Mouse (Mus musculus) macrophage (primary cell): ENCODE data around the gene Aqr. TPM values are rescaled to one million over a fixed set of nuclear protein-coding genes. Genes with fewer than 3 reads are reported as not detected.

ENCODE experiments used
- H3K27ac ChIP-seq: fragments of 350-480 bp; formaldehyde crosslinking; 2 replicates; pipeline ENCODE4 v1.9.0; 2021
- H3K36me3 ChIP-seq: fragments of 350-480 bp; formaldehyde crosslinking; 2 replicates; pipeline ENCODE4 v1.9.0; 2021; ENCODE audit errors: inconsistent target
- H3K4me3 ChIP-seq: fragments of 350-480 bp; formaldehyde crosslinking; 2 replicates; pipeline ENCODE4 v1.9.0; 2021; ENCODE audit errors: inconsistent target
- H3K79me2 ChIP-seq: fragments of 350-480 bp; formaldehyde crosslinking; 2 replicates; pipeline ENCODE4 v1.9.0; 2021; ENCODE audit errors: inconsistent target
- WGBS: methylation state at CpG from one replicate; pipeline ENCODE4 v1.1.7; 2026; ENCODE audit warnings: inconsistent platforms; ENCODE audit not compliant: missing documents; 5-methylcytosine and 5-hydroxymethylcytosine counted together
- polyA plus RNA-seq: library from polyadenylated mRNA; stranded (reverse); fragments of 250-400 nt; gene quantifications from 3 replicates; pipeline ENCODE4 v1.2.4, GENCODE M21; 2018; ENCODE audit warnings: inconsistent platforms

The Aqr gene
- polyA plus RNA-seq, 1 experiment from 2014 or later, result 41.1 TPM

DNA sequence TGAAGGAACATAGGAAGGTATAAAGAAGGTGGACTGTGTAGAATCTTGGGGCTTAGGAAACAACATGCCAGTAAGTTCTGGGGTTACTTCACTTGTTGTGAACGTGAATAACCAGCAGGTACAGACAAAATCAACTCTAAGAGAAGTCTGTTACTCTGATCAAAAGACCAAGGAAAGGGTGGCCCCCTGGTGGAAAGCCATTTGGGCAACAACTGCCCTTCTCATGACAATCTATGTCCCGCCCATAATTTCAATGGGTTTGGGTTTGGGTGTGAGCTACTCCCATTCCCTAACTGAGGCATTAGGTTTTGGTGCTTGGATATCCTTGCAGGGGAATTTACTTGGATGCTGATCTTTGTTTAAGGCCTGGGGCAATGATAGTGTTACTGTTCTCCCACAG, 122.8 kb downstream of the Aqr start:
- 59% methylated on average over 2 of the region's 2 CpGs for WGBS

DNA sequence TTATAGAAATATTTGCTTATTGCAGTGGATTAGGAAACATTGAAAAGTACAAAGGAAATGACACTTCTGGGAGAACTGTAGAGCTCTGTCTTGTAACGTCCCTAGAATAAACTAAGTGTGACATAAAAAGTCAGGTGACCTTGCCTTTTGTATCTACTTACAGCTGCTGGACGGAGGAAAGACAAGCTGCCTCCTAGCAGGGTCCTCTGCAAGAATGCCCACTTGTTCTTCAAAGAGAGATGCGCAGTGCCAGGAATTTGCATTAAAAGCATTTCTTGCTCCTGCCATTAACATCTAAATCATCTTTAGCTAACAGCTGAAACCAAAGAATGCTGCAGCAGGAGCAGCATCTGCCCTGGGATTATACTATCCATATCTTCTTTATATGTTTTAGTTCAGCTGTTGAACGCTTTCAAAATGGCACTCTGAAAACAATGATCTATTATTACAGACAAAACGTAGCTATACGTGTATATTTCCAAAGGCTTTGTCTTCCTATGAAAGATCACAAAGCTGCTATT, 126.7 kb downstream of the Aqr start:
- no peaks in the 10 kb centered on the region for H3K79me2 ChIP-seq
- 81% methylated on average over 6 of the region's 6 CpGs for WGBS
- no peak overlapping the region for H3K27ac ChIP-seq

More for the DNA sequence above, 122.8 kb downstream of the Aqr start:
- Histone ChIP-seq H3K4me3 (no peak overlapping the region), H3K79me2 (no peaks in the 10 kb centered on the region), H3K27ac (no peak overlapping the region), H3K36me3 (no peaks in the 10 kb centered on the region)

GRCm38 (mm10) chr2:114059608-114060007, 127.2 kb downstream of the Aqr start:
- Histone ChIP-seq H3K27ac (no peak overlapping the region), H3K4me3 (no peak overlapping the region), H3K36me3 (no peaks in the 10 kb centered on the region), H3K79me2 (no peaks in the 10 kb centered on the region)
- WGBS, result 78% methylated on average over 1 of the region's 1 CpGs

More for the DNA sequence above, 126.7 kb downstream of the Aqr start:
- Histone ChIP-seq H3K36me3 (no peaks in the 10 kb centered on the region), H3K4me3 (no peak overlapping the region)

- Histone ChIP-seq H3K79me2 (no peaks in the 10 kb centered on the region), H3K27ac (no peak overlapping the region), H3K36me3 (no peaks in the 10 kb centered on the region), H3K4me3 (no peak overlapping the region)
- WGBS, result 95% methylated on average over 10 of the region's 10 CpGs
Observed at GRCm38 (mm10) chr2:114058226-114058796, 128.5 kb downstream of the Aqr start.

DNA sequence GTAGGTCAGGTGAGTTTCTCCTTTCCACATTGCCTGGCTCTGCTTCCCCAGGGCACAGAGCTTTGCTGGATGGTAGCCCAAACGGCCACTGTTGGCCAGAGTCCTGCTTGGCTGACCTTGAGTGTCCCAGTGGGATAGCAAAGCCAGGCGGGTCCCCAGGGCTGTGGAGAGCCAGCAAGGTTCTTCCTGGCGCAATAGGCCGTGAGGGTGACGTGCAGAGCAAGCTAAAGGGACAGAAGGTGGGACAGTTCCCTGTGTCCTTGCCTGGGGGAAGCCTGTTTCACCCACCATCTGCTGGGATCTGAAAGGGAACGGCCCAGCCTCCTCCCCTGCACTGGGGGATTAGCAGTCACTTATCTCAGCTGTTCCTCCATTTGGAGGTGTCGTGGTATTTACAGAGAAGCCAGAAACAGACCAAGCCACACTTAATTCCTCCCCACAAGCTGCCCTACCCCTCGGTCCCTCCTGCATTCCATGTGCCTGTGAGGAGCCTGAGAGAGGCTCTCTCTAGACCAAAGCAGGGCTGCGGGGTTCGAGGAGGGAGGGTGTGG, 129.4 kb downstream of the Aqr start:
- Histone ChIP-seq H3K79me2 (no peaks in the 10 kb centered on the region), H3K36me3 (no peaks in the 10 kb centered on the region), H3K27ac (no peak overlapping the region), H3K4me3 (no peak overlapping the region)
- WGBS, result 46% methylated on average over 9 of the region's 10 CpGs

DNA sequence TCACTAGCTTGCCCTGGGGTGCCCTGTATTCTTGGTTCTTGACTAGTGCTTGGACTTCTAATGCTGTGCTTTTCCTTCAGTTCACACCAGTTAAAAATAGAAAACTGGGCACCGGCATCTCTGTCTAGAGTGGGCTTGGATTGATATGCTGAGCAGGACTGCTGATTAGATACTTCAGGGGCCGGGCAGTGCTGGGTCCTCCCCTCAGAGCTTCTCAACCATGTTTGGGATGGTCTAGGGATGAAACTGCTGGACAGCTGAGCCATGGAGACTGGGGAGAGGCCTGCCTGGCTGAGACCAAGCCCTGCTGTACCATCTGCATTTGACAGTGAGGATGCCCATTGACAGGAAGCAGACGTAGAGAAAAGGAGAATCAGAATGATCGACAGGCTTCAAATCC, 132.7 kb downstream of the Aqr start:
- Histone ChIP-seq H3K79me2 (no peaks in the 10 kb centered on the region), H3K27ac (no peak overlapping the region), H3K36me3 (no peaks in the 10 kb centered on the region), H3K4me3 (no peak overlapping the region)
- 86% methylated on average over 4 of the region's 4 CpGs for WGBS

DNA sequence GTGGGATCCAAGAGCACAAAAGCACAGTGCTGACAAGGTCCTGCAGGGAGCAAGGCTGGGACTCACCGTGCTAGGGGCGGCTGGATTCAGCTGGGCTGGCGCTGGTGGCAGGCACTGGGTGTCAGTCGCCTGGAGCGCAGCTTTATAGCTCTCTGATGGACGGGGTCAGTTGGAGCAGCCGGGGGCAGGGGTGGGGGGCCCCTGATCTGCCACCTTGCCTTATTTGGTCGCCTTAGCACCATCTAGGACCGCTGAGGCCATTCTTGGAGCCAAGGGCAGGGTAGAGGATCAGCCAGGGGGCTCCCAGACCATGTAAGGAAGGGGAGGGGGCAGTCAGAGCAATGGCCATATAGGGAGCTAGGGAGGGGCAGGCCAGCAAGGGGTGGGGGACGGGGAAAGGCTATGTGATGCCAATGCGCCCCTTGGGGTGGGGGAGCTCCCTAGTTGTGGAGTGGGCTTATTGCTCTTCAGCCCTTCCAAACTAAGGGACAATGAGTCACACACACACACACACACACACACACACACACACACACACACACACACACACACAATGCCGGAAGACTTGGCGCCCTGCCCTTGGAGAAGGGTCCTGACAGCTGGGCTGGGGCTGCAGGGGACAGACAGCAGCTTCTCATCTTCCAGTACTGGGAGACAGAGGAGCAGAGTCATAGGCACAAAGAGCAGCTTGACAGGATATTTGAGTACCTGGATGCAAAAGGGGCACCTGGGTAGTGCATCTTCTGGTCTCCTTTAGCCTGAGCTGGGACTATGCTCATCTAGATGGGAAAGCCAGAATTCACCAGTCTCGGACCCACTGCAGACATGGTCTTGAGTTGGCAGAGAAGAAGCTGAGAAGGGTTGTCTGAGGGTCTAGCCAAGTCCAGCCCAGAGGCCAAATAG, 133.9 kb downstream of the Aqr start, which contains the start of gene Actc1:
TSS of gene Actc1 (minus strand) at position 853 of the 903 bp plus-strand sequence.
- Histone ChIP-seq H3K27ac (no peak within 1 kb of the TSS), H3K4me3 (no peak within 1 kb of the TSS), H3K79me2 (no peaks in the 10 kb centered on the region), H3K36me3 (no peaks in the 10 kb centered on the region)
- WGBS, result 32% methylated on average over 14 of the region's 14 CpGs

DNA sequence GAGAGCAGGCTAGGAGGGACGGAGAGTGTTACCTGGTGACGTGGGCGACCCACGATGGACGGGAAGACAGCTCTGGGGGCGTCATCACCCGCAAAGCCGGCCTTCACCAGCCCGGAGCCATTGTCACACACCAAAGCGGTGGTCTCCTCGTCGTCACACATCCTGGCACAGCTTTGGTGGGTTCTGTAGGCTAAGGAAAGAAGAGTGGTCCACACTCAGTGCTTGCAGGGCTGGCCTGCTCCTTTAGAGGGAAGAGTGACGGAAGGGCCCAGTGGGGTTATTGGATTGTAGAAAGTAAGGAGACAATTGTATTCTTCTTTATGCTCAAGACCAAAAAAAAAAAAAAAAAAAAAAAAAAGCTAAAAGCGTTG, 135.0 kb downstream of the Aqr start:
- no peaks in the 10 kb centered on the region for H3K36me3 ChIP-seq
- H3K4me3 ChIP-seq, result no peak overlapping the region
- no peak overlapping the region for H3K27ac ChIP-seq
- WGBS, result 93% methylated on average over 14 of the region's 14 CpGs
- no peaks in the 10 kb centered on the region for H3K79me2 ChIP-seq

Other genes with a start within 250 kb of the Aqr start
- not detected in 3 replicates for gene Gjd2, start 173.4 kb downstream of the Aqr start, polyA plus RNA-seq
- gene Actc1, start 133.5 kb downstream of the Aqr start, polyA plus RNA-seq, result not detected in 3 replicates
- 3.7 to 4.4 TPM (median 4.1 TPM) in 3 replicates for gene Zfp770, start 14.4 kb upstream of the Aqr start, polyA plus RNA-seq